Mouse (Mus musculus): ENCODE data around the gene Galnt16. TPM values are rescaled to one million over a fixed set of nuclear protein-coding genes. Genes with fewer than 3 reads are reported as not detected.

The Galnt16 gene
- polyA plus RNA-seq (2012; rRNA removed; ENCODE audit: low replicate concordance) = 7.5 and 21.0 TPM in 2 replicates

GRCm38 (mm10) chr12:80517977-80518376 is at the start of gene Galnt16:
Gene Galnt16, plus strand, starts transcription at chr12:80518277.

GRCm38 (mm10) chr12:80643693-80644505 is 125.8 kb downstream of the Galnt16 start, which contains the start of the genes Slc39a9 and Erh:
Gene Slc39a9, plus strand, starts transcription at chr12:80643883.
Gene Erh, minus strand, starts transcription at chr12:80644341.

Other genes with a start within 250 kb of the Galnt16 start
- 25.4 and 31.1 TPM in 2 replicates for gene Dcaf5, start 81.7 kb upstream of the Galnt16 start, polyA plus RNA-seq (2012; rRNA removed; ENCODE audit: low replicate concordance)
- gene Exd2, start 55.2 kb upstream of the Galnt16 start, polyA plus RNA-seq (2012; rRNA removed; ENCODE audit: low replicate concordance) = 12.4 and 21.0 TPM in 2 replicates
- 39.4 and 55.5 TPM in 2 replicates for gene Slc39a9, start 125.6 kb downstream of the Galnt16 start, polyA plus RNA-seq (2012; rRNA removed; ENCODE audit: low replicate concordance)
- gene Erh, start 126.1 kb downstream of the Galnt16 start, polyA plus RNA-seq (2012; rRNA removed; ENCODE audit: low replicate concordance) = 25.7 and 41.2 TPM in 2 replicates
- 0.03 and 1.6 TPM in 2 replicates for gene Plekhd1, start 174.3 kb downstream of the Galnt16 start, polyA plus RNA-seq (2012; rRNA removed; ENCODE audit: low replicate concordance)
- gene Ccdc177, start 242.4 kb downstream of the Galnt16 start, polyA plus RNA-seq (2012; rRNA removed; ENCODE audit: low replicate concordance) = 0.05 TPM in 1 of 2 replicates, not detected in the other